Mouse (Mus musculus) layer of hippocampus, adult 2 months (tissue): ENCODE results near the gene Whrn. TPM values are rescaled to one million over a fixed set of nuclear protein-coding genes. Genes with fewer than 3 reads are reported as not detected.

ENCODE experiments used
- DNase-seq, 2 experiments: peaks; one replicate each; pipeline ENCODE4 v3.0.0; 2022; ENCODE audit warnings: low spot score in 2 of 2
- H3K27ac ChIP-seq: fragments of 200-600 bp; 2 replicates; pipeline ENCODE4 v1.8.1; 2022
- H3K4me3 ChIP-seq: fragments of 200-600 bp; 2 replicates; pipeline ENCODE4 v1.8.1; 2022; ENCODE audit warnings: mild to moderate bottlenecking
- CTCF ChIP-seq: fragments of 200-600 bp; conservative IDR thresholded peaks from 2 replicates; pipeline ENCODE4 v1.8.1; 2022; ENCODE audit warnings: antibody characterized with exemption, mild to moderate bottlenecking, moderate library complexity
- total RNA-seq, 2 experiments: library from RNA; stranded (reverse); gene quantifications; 2 replicates each; pipeline ENCODE4 v1.2.3; 2021

Whrn gene
- total RNA-seq, 2 experiments from 2014 or later: 17.9 to 20.7 TPM

- Histone ChIP-seq H3K4me3 (no peak overlapping the region), H3K27ac (no peak overlapping the region)
- no peak for TF ChIP-seq CTCF
Measured at GRCm38 (mm10) chr4:63426308-63426707, 69.5 kb downstream of the Whrn start.

GRCm38 (mm10) chr4:63423811-63424210, 72.0 kb downstream of the Whrn start:
- Histone ChIP-seq H3K4me3 (no peak overlapping the region), H3K27ac (no peak overlapping the region)
- no peak for TF ChIP-seq CTCF
- no peak for DNase-seq

More at GRCm38 (mm10) chr4:63426308-63426707, 69.5 kb downstream of the Whrn start:
- DNase-seq: no peak

GRCm38 (mm10) chr4:63423231-63423630, 72.6 kb downstream of the Whrn start:
- DNase-seq: no peak
- no peak overlapping the region for H3K4me3 ChIP-seq
- H3K27ac ChIP-seq: no peak overlapping the region
- TF ChIP-seq CTCF: no peak

GRCm38 (mm10) chr4:63420143-63420920, 75.5 kb downstream of the Whrn start:
- DNase-seq: no peak
- H3K4me3 ChIP-seq: no peak overlapping the region
- no peak for TF ChIP-seq CTCF
- no peak overlapping the region for H3K27ac ChIP-seq

- Histone ChIP-seq H3K27ac (no peak overlapping the region), H3K4me3 (no peak overlapping the region)
- no peak for TF ChIP-seq CTCF
- no peak for DNase-seq
Measured at GRCm38 (mm10) chr4:63418270-63418669, 77.5 kb downstream of the Whrn start.

GRCm38 (mm10) chr4:63417318-63417957, 78.4 kb downstream of the Whrn start:
- H3K27ac ChIP-seq: no peak overlapping the region
- peak; percentile 91 for TF ChIP-seq CTCF
- peak; percentile 72 to 86 for DNase-seq

GRCm38 (mm10) chr4:63414951-63415350, 80.8 kb downstream of the Whrn start:
- no peak overlapping the region for H3K4me3 ChIP-seq
- no peak overlapping the region for H3K27ac ChIP-seq
- no peak for TF ChIP-seq CTCF
- no peak for DNase-seq

More at GRCm38 (mm10) chr4:63417318-63417957, 78.4 kb downstream of the Whrn start:
- H3K4me3 ChIP-seq: no peak overlapping the region

- no peak for TF ChIP-seq CTCF
- DNase-seq: no peak
- H3K27ac ChIP-seq: no peak overlapping the region
- H3K4me3 ChIP-seq: no peak overlapping the region
Measured at GRCm38 (mm10) chr4:63411222-63411621, 84.6 kb downstream of the Whrn start.

GRCm38 (mm10) chr4:63410583-63410934, 85.2 kb downstream of the Whrn start:
- no peak overlapping the region for H3K27ac ChIP-seq

GRCm38 (mm10) chr4:63409908-63410582, 85.7 kb downstream of the Whrn start:
- no peak for TF ChIP-seq CTCF
- Histone ChIP-seq H3K27ac (peak overlapping the region; percentile 65; the same call in 1 of the 2 replicates), H3K4me3 (peak overlapping the region; percentile 67)
- peak in 1 of 2 experiments; percentile 33 for DNase-seq

More at GRCm38 (mm10) chr4:63410583-63410934, 85.2 kb downstream of the Whrn start:
- H3K4me3 ChIP-seq: peak overlapping the region; percentile 67
- no peak for TF ChIP-seq CTCF
- DNase-seq: peak; percentile 83 to 87

GRCm38 (mm10) chr4:63409317-63409907, 86.4 kb downstream of the Whrn start:
- Histone ChIP-seq H3K27ac (peak overlapping the region; percentile 65), H3K4me3 (peak overlapping the region; percentile 67)
- no peak for DNase-seq
- TF ChIP-seq CTCF: no peak

- Histone ChIP-seq H3K4me3 (no peak overlapping the region; the same call in 1 of the 2 replicates), H3K27ac (no peak overlapping the region; the same call in 1 of the 2 replicates)
- peak in 1 of 2 experiments; percentile 53 for DNase-seq
- TF ChIP-seq CTCF: peak; percentile 89
Measured at GRCm38 (mm10) chr4:63408649-63409048, 87.1 kb downstream of the Whrn start.

- TF ChIP-seq CTCF: no peak
- Histone ChIP-seq H3K27ac (no peak overlapping the region), H3K4me3 (no peak overlapping the region)
- no peak for DNase-seq
Measured at GRCm38 (mm10) chr4:63408247-63408646, 87.5 kb downstream of the Whrn start.
